Mouse (Mus musculus): ENCODE measurements at regions not wholly inside any gene's neighbourhood (a gene's known extent, or its start where the extent isn't known, plus 50 kb on each side); places are given as distances from the start of the nearest gene placed in this dataset.

- Histone ChIP-seq H3K4me3 (replicated peaks) (no peak overlapping the region), H3K4me2 (peak overlapping the region; percentile 16; the same call in 1 of the 2 replicates), H3K36me3 (no peaks in the 10 kb centered on the region), H3K27ac (no peak overlapping the region), H3K4me1 (no peaks in the 10 kb centered on the region), H3K9ac (no peak overlapping the region), H3K27me3 (replicated peaks) (no peaks in the 10 kb centered on the region), H3K9me3 (no peaks in the 10 kb centered on the region)
- 15% methylated on average over 7 of the region's 7 CpGs for WGBS
- ATAC-seq (ENCODE audit: insufficient read depth, low FRiP score, low read depth) = no peak
Observed at GRCm38 (mm10) chr4:87385221-87385739, 155.0 kb upstream of the Slc24a2 start.

GRCm38 (mm10) chr4:87384469-87385044 is 154.3 kb upstream of the Slc24a2 start:
- Histone ChIP-seq H3K9me3 (no peaks in the 10 kb centered on the region), H3K4me1 (no peaks in the 10 kb centered on the region), H3K27me3 (replicated peaks) (no peaks in the 10 kb centered on the region), H3K4me2 (no peak overlapping the region), H3K9ac (no peak overlapping the region), H3K36me3 (no peaks in the 10 kb centered on the region), H3K27ac (no peak overlapping the region), H3K4me3 (replicated peaks) (no peak overlapping the region)
- 25% methylated on average over 6 of the region's 6 CpGs for WGBS
- ATAC-seq (ENCODE audit: insufficient read depth, low FRiP score, low read depth) = no peak; the same call in 1 of the 2 replicates

- no peak for ATAC-seq (ENCODE audit: insufficient read depth, low FRiP score, low read depth)
- 52% methylated on average over 5 of the region's 5 CpGs for WGBS
- Histone ChIP-seq H3K4me2 (no peak overlapping the region), H3K4me3 (replicated peaks) (no peak overlapping the region), H3K4me1 (no peaks in the 10 kb centered on the region), H3K27me3 (replicated peaks) (no peaks in the 10 kb centered on the region), H3K9me3 (no peaks in the 10 kb centered on the region), H3K27ac (no peak overlapping the region), H3K36me3 (no peaks in the 10 kb centered on the region), H3K9ac (no peak overlapping the region)
Observed at GRCm38 (mm10) chr4:87380716-87381115, 150.4 kb upstream of the Slc24a2 start.

GRCm38 (mm10) chr4:87379516-87380173 is 149.4 kb upstream of the Slc24a2 start:
- no peaks in the 10 kb centered on the region for H3K27me3 ChIP-seq (replicated peaks)
- no peaks in the 10 kb centered on the region for H3K36me3 ChIP-seq
- no peak overlapping the region for H3K4me2 ChIP-seq
- H3K9ac ChIP-seq = no peak overlapping the region
- no peaks in the 10 kb centered on the region for H3K9me3 ChIP-seq
- no peaks in the 10 kb centered on the region for H3K4me1 ChIP-seq
- whole genome bisulfite sequencing = 48% methylated on average over 4 of the region's 4 CpGs
- H3K27ac ChIP-seq = no peak overlapping the region
- ATAC-seq (ENCODE audit: insufficient read depth, low FRiP score, low read depth) = no peak
- no peak overlapping the region for H3K4me3 ChIP-seq (replicated peaks)

GRCm38 (mm10) chr4:87371960-87372359 is 141.7 kb upstream of the Slc24a2 start:
- Histone ChIP-seq H3K27me3 (replicated peaks) (no peaks in the 10 kb centered on the region), H3K4me1 (peaks cover 11% of the 10 kb centered on the region), H3K36me3 (no peaks in the 10 kb centered on the region), H3K27ac (no peak overlapping the region), H3K4me2 (no peak overlapping the region), H3K9me3 (no peaks in the 10 kb centered on the region), H3K4me3 (replicated peaks) (no peak overlapping the region), H3K9ac (no peak overlapping the region)
- no peak for ATAC-seq (ENCODE audit: insufficient read depth, low FRiP score, low read depth)
- WGBS = 61% methylated on average over 7 of the region's 7 CpGs

DNA sequence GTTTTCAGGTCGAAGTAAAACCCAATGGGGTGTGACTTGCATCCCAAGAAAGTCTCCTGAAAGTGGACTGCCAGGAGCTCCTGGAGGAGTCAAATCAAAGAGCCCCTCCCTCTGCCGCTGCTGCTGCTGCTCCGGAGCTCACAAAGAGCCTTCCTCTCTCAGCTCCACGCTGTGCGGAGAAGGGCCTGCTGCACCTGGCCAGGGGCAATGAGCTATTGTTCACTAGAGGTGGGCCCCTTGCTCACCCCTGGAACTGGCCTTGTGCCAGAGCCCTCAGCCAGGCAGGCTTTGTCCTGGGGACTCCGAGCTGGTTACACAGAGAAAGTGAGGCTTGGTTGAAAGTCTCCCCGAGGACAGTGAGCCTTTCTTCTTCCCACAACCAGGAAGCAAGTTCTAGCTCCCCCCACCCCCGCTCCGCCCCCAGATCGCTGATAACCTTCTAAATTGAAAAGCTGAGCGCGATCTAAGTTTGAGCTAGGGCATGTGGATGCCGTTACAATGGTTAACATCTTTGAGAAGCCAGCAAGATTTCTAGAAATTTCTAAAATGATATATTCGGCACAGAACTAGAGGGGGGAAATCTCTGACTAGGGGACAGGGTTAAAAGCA is 139.5 kb upstream of the Slc24a2 start:
- Histone ChIP-seq H3K27me3 (replicated peaks) (no peaks in the 10 kb centered on the region), H3K9me3 (no peaks in the 10 kb centered on the region), H3K4me1 (peaks cover 11% of the 10 kb centered on the region), H3K27ac (no peak overlapping the region), H3K36me3 (no peaks in the 10 kb centered on the region), H3K9ac (no peak overlapping the region), H3K4me3 (replicated peaks) (0 out of 2 replicates have a peak overlapping the region, but pooled peaks have one; percentile 21), H3K4me2 (peak overlapping the region; percentile 49)
- 18% methylated on average over 14 of the region's 14 CpGs for WGBS
- peak; percentile 66; the same call in 1 of the 2 replicates for ATAC-seq (ENCODE audit: insufficient read depth, low FRiP score, low read depth)

DNA sequence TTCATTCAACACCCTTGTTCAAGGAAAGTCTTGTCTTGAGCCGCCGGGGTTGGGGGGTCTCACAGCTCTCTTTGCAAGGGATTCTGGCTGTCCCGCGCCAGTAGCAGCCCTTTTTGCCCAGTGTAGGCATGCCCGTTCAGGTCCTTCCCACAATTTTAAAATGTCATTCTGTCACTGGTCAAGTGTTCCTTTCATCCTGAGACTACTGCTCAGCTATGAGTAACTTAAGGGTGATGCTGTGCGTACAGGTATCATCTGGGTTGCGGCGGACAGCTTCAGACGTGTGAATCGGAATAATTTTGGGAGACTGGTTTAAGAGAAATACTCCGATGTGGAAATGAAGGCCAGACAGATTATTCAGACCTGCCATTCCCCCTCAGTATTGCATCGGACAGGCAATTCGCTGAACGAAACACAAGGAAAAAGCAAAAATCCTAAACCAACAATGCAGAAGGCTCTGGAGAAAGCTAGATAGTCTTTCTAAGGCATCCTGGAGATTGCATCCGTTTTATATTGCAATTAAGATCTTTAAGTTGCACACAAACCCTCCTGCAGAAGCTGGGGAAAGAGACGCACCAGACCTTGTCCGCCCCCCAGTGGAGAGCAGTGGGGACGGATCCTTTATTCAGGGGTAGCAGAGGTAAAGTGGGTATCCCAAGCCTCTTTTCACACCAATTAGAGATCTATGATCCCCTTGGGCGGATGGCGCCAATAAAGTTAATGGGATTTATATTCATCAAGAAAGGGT is 138.3 kb upstream of the Slc24a2 start:
- H3K27me3 ChIP-seq (replicated peaks) = no peaks in the 10 kb centered on the region
- peak; percentile 53 for ATAC-seq (ENCODE audit: insufficient read depth, low FRiP score, low read depth)
- H3K9me3 ChIP-seq = no peaks in the 10 kb centered on the region
- H3K36me3 ChIP-seq = no peaks in the 10 kb centered on the region
- 10% methylated on average over 20 of the region's 20 CpGs for WGBS
- peaks cover 11% of the 10 kb centered on the region for H3K4me1 ChIP-seq
- peak overlapping the region; percentile 49 for H3K4me3 ChIP-seq (replicated peaks)
- H3K27ac ChIP-seq = peak overlapping the region; percentile 61; the same call in 1 of the 2 replicates
- no peak overlapping the region for H3K9ac ChIP-seq
- peak overlapping the region; percentile 77 for H3K4me2 ChIP-seq

DNA sequence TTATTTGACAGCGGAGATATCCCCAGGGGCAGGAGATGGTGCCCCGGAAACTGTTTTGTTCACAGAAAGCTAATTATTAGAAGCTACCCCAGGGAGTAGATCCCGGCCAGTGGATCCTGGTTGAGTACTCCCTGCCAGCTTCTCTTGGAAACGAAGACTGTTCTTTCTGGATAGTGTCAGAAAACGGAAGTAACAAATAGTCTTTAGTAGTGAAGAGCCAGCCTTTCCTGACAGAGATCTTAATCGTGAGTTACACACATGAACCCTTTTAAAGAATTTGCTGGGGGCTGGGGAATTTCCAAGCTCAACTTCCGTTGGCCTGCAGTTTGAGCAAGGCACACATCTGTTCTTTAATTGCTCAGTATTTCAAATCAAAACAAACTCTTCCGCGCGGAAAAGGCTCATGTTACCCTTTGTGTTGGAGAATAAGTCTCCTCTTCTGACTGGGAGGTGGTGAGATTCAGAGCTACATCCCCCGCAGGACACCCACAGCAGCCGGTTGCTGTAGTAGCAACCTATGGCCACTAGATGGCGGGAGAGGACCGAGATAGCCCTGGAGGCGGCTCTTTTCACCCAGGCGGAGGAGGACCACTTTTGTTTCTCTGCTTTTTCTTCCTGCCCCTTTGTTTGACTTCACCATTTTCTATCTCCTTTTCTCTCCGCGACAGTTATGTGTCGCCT is 137.6 kb upstream of the Slc24a2 start:
- H3K9ac ChIP-seq = no peak overlapping the region
- WGBS = 8% methylated on average over 19 of the region's 19 CpGs
- peak; percentile 76 for ATAC-seq (ENCODE audit: insufficient read depth, low FRiP score, low read depth)

GRCm38 (mm10) chr4:87362201-87362600 is 131.9 kb upstream of the Slc24a2 start:
- no peak overlapping the region for H3K4me2 ChIP-seq
- H3K4me3 ChIP-seq (replicated peaks) = no peak overlapping the region
- 18% methylated on average over 6 of the region's 6 CpGs for WGBS
- no peak for ATAC-seq (ENCODE audit: insufficient read depth, low FRiP score, low read depth)
- H3K9ac ChIP-seq = no peak overlapping the region
- no peaks in the 10 kb centered on the region for H3K36me3 ChIP-seq
- no peak overlapping the region for H3K27ac ChIP-seq
- H3K9me3 ChIP-seq = no peaks in the 10 kb centered on the region
- H3K4me1 ChIP-seq = no peaks in the 10 kb centered on the region
- no peaks in the 10 kb centered on the region for H3K27me3 ChIP-seq (replicated peaks)

More for the DNA sequence above, 137.6 kb upstream of the Slc24a2 start:
- peak overlapping the region; percentile 49 for H3K4me3 ChIP-seq (replicated peaks)
- peaks cover 11% of the 10 kb centered on the region for H3K4me1 ChIP-seq
- peak overlapping the region; percentile 77 for H3K4me2 ChIP-seq
- H3K9me3 ChIP-seq = no peaks in the 10 kb centered on the region
- H3K27me3 ChIP-seq (replicated peaks) = no peaks in the 10 kb centered on the region
- peak overlapping the region; percentile 61; the same call in 1 of the 2 replicates for H3K27ac ChIP-seq
- no peaks in the 10 kb centered on the region for H3K36me3 ChIP-seq

DNA sequence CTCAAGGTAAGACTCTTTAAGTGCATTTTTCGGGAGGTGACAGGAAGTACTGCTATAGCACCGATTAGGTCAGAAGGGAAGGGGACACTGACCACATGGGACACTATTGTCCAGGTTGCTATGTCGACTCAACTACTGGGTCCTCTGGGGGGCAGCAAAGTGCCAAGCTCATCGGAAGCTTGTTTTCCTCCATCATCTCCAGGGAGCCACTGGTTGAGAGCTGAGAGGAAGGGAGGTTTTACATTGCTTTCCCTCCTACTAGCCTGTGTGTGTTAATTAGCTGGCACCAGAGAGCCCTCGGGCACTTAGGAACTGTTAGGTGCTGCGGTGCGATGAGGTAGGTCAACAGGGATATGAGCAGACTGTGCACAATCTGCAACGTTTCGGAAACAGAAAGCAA is 129.2 kb upstream of the Slc24a2 start:
- H3K4me1 ChIP-seq = no peaks in the 10 kb centered on the region
- no peaks in the 10 kb centered on the region for H3K9me3 ChIP-seq
- no peaks in the 10 kb centered on the region for H3K27me3 ChIP-seq (replicated peaks)
- H3K4me2 ChIP-seq = no peak overlapping the region
- ATAC-seq (ENCODE audit: insufficient read depth, low FRiP score, low read depth) = no peak
- H3K27ac ChIP-seq = no peak overlapping the region
- no peak overlapping the region for H3K4me3 ChIP-seq (replicated peaks)
- WGBS = 42% methylated on average over 9 of the region's 9 CpGs
- no peaks in the 10 kb centered on the region for H3K36me3 ChIP-seq
- H3K9ac ChIP-seq = no peak overlapping the region

- ATAC-seq (ENCODE audit: insufficient read depth, low FRiP score, low read depth) = no peak
- WGBS = 94% methylated on average over 3 of the region's 3 CpGs
Observed at GRCm38 (mm10) chr4:87359004-87359403, 128.7 kb upstream of the Slc24a2 start.

More at GRCm38 (mm10) chr4:87359004-87359403, 128.7 kb upstream of the Slc24a2 start:
- Histone ChIP-seq H3K36me3 (no peaks in the 10 kb centered on the region), H3K27me3 (replicated peaks) (no peaks in the 10 kb centered on the region), H3K4me2 (no peak overlapping the region), H3K4me1 (no peaks in the 10 kb centered on the region), H3K4me3 (replicated peaks) (no peak overlapping the region), H3K9ac (no peak overlapping the region), H3K9me3 (no peaks in the 10 kb centered on the region), H3K27ac (no peak overlapping the region)

Data from stomach, embryonic 15.5 days (tissue).